Mouse (Mus musculus): ENCODE data around the gene Ahcyl2. TPM values are rescaled to one million over a fixed set of nuclear protein-coding genes. Genes with fewer than 3 reads are reported as not detected.

Gene Ahcyl2
- polyA plus RNA-seq (2011; ENCODE audit: insufficient read length, low read depth, missing spikeins), result 19.8 and 24.0 TPM in 2 replicates

DNA sequence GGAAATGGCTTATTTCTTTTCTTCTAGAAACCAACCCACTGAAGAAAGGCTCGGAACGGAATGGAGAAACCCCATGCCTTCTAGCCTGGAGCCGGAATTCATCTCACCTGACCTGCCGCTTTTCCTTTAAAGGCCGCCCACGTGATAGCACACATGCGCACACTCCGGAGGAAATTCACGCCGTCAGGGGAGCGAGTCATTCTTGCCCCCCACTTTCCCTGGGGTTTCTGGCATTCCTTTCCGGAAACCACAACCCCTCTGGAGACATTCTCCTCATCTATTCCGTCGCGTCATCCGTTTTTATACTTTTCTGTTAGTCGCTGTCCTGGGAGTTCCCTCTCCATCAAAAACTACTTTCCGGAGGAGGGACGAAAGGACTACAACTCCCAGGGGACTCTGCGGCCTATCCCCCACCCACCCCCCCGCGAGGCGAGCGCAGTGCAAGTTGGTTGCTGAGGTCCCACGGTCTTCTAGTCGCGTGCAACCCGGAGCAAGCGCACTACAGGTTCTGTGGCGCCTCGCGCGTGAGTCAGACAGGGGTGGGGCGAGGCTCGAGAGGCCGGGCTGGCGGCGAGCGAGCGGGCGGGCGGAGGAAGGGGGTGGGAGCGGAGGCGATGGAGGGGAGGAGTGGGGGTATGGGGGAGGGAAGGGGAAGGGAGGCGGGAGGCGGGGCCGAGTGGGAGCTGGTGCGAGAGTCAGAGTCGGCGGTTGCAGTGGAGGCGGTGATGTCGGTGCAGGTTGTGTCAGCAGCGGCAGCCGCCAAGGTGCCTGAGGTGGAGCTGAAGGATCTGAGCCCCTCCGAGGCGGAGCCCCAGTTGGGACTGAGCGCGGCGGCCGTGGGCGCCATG lies at the start of gene Ahcyl2:
TSS of gene Ahcyl2 (plus strand) at position 199 of the 848 bp plus-strand sequence.
- Histone ChIP-seq H3K27ac (ENCODE audit: insufficient read depth, low read length) (peak within 1 kb of the TSS; percentile 89), H3K4me1 (ENCODE audit: control insufficient read depth, insufficient read depth, low read length) (no peaks in the 10 kb centered on the region), H3K4me3 (ENCODE audit: insufficient read depth, low read length) (peak within 1 kb of the TSS; percentile 83)
- TF ChIP-seq POLR2A (IDR thresholded peaks at IDR 0.05; ENCODE audit: low read depth, low read length), result peak; percentile 92
- no peak for TF ChIP-seq CTCF (IDR thresholded peaks at IDR 0.05; ENCODE audit: borderline replicate concordance, insufficient read depth, low read length)

DNA sequence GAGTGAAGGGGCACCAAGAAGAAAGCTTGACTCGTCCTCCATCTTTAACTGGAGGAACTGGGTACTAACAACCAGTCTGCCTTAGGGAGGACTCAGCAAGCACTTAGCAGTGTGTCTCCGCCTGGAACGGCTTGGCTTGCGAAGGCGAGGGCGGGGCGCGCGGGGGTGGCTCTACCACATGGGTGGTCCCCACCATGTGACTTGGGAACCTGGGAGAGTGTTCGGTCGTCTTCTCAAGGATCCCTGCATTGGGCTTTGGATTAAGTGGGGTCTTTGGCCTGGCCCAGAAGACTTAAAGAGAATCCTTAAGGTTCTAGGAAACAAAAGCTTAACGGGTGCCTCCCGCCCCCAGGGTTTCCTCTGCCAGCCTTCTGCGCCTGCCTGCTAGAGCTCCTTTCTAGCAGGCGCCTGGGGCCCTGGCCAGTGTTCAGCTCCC lies 48.9 kb upstream of the Ahcyl2 start:
- Histone ChIP-seq H3K4me3 (ENCODE audit: insufficient read depth, low read length) (peak overlapping the region; percentile 26), H3K4me1 (ENCODE audit: control insufficient read depth, insufficient read depth, low read length) (no peaks in the 10 kb centered on the region), H3K27ac (ENCODE audit: insufficient read depth, low read length) (no peak overlapping the region)
- no peak for TF ChIP-seq CTCF (IDR thresholded peaks at IDR 0.05; ENCODE audit: borderline replicate concordance, insufficient read depth, low read length)
- TF ChIP-seq POLR2A (IDR thresholded peaks at IDR 0.05; ENCODE audit: low read depth, low read length), result peak; percentile 39; the same call in 1 of the 2 replicates

DNA sequence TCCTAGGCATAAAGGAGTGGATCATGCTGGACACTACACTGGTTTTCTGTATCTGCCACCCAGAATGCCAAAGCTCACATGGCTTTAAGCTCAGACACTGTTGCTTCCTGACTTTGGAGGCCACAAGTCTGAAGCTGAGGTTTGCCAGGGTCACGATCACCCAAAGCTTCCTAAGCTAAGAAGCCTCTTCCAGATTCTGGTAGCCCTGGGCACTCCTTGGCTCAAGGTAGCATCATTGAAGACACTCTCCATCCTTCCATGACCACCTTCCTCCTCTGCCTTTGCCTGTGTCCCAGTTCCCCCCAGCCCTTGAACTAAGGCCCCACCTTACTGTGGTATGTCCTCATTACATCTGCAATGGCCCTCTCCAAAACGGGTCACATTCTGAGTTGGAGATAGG lies 45.9 kb upstream of the Ahcyl2 start:
- Histone ChIP-seq H3K27ac (ENCODE audit: insufficient read depth, low read length) (no peak overlapping the region), H3K4me1 (ENCODE audit: control insufficient read depth, insufficient read depth, low read length) (no peaks in the 10 kb centered on the region), H3K4me3 (ENCODE audit: insufficient read depth, low read length) (no peak overlapping the region)
- TF ChIP-seq POLR2A (IDR thresholded peaks at IDR 0.05; ENCODE audit: low read depth, low read length), result no peak
- TF ChIP-seq CTCF (IDR thresholded peaks at IDR 0.05; ENCODE audit: borderline replicate concordance, insufficient read depth, low read length), result no peak

DNA sequence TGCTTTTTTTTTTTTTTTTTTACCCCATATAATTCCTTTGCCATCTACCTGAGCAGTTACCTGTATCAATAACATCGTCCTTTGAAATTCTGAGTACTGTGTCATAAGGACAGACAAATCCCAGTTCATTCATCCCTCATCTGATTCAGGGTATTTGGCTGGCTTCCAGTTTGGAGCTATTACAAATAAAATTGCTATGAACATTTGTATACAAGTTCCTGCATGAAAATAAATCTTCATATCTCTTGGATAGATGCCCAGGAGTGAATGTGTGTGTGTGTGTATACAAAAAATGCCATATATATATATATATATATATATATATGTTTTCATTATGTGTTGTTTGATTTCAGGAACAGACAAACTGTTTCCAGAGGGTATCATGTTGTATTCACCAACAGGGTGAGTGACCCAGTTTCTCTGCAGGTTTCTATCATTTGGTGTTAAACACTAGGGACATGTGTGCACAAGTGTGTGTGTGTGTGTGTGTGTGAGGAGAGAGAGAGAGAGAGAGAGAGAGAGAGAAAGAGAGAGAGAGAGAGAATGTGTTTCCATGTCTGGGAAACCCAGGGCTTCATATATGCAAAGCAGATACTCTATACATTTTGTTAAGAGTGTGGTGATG lies 41.1 kb upstream of the Ahcyl2 start:
- Histone ChIP-seq H3K27ac (ENCODE audit: insufficient read depth, low read length) (no peak overlapping the region), H3K4me3 (ENCODE audit: insufficient read depth, low read length) (no peak overlapping the region), H3K4me1 (ENCODE audit: control insufficient read depth, insufficient read depth, low read length) (no peaks in the 10 kb centered on the region)
- no peak for TF ChIP-seq POLR2A (IDR thresholded peaks at IDR 0.05; ENCODE audit: low read depth, low read length)
- no peak for TF ChIP-seq CTCF (IDR thresholded peaks at IDR 0.05; ENCODE audit: borderline replicate concordance, insufficient read depth, low read length)

DNA sequence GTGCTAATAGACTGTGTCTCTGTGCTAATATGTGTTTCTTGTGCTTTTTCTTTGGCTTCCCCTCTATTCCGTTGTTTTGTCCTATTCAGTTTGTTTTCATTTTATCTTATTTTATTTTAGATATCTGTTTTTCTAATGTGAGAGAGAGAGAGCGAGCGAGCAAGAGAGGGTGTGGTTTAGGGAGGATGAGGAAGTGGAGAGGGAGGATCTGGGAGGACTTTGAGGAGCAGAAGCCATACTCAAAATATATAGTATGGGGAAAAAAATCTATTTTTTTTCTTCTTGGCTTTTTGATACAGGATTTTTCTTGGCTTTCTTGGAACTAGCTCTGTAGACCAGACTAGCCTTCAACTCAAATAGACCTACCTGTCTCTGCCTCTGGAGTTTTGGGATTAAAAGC lies 39.8 kb upstream of the Ahcyl2 start:
- Histone ChIP-seq H3K4me3 (ENCODE audit: insufficient read depth, low read length) (no peak overlapping the region), H3K4me1 (ENCODE audit: control insufficient read depth, insufficient read depth, low read length) (no peaks in the 10 kb centered on the region), H3K27ac (ENCODE audit: insufficient read depth, low read length) (no peak overlapping the region)
- TF ChIP-seq POLR2A (IDR thresholded peaks at IDR 0.05; ENCODE audit: low read depth, low read length), result no peak
- TF ChIP-seq CTCF (IDR thresholded peaks at IDR 0.05; ENCODE audit: borderline replicate concordance, insufficient read depth, low read length), result no peak

DNA sequence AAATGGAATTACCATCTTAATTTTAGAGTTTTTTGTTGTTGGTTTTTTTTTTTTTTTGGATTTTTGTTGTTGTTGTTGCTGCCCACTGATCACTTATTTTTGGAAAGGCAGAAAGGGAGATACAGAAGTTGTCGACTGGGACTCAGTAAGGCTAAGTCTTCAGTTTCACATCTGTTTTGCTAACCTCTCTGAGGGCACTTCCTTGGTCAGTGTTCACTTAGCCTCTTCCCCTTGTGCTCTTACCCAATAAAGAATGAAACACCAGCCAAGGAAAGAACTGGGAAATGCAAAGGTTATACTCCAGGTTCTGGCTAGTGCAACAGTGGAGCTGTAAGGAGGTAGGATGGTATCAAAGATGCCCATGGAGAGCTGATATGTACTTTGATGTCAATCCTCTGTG lies 38.3 kb upstream of the Ahcyl2 start:
- Histone ChIP-seq H3K4me3 (ENCODE audit: insufficient read depth, low read length) (no peak overlapping the region), H3K4me1 (ENCODE audit: control insufficient read depth, insufficient read depth, low read length) (no peaks in the 10 kb centered on the region), H3K27ac (ENCODE audit: insufficient read depth, low read length) (no peak overlapping the region)
- TF ChIP-seq CTCF (IDR thresholded peaks at IDR 0.05; ENCODE audit: borderline replicate concordance, insufficient read depth, low read length), result no peak

DNA sequence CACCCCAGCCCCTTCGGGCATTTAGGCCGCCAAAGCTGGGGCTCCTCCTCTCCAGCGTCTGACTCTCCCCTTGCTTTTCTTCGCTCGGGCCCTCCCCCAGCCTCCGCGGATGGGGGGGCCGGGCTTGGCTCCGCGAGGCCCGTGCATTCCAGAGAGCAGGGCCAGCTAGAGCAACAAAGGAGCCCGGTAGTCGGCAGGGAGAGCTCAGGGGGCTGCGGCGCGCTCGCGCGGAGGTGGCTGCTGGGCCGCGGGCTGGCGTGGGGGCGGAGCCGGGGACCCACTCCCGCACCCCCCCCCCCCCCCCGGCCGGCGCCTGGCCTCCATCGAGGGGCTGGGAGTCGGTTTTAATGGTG lies 32.5 kb upstream of the Ahcyl2 start, which contains the start of gene Smo:
TSS of gene Smo (plus strand) at position 168 of the 353 bp plus-strand sequence.
- TF ChIP-seq POLR2A (IDR thresholded peaks at IDR 0.05; ENCODE audit: low read depth, low read length), result peak; percentile 81
- no peak for TF ChIP-seq CTCF (IDR thresholded peaks at IDR 0.05; ENCODE audit: borderline replicate concordance, insufficient read depth, low read length)
- H3K4me1 ChIP-seq (ENCODE audit: control insufficient read depth, insufficient read depth, low read length), result peaks cover 3% of the 10 kb centered on the region; the same call in 1 of the 2 replicates
- peak within 1 kb of the TSS; percentile 80 for H3K27ac ChIP-seq (ENCODE audit: insufficient read depth, low read length)
- H3K4me3 ChIP-seq (ENCODE audit: insufficient read depth, low read length), result peak within 1 kb of the TSS; percentile 95

DNA sequence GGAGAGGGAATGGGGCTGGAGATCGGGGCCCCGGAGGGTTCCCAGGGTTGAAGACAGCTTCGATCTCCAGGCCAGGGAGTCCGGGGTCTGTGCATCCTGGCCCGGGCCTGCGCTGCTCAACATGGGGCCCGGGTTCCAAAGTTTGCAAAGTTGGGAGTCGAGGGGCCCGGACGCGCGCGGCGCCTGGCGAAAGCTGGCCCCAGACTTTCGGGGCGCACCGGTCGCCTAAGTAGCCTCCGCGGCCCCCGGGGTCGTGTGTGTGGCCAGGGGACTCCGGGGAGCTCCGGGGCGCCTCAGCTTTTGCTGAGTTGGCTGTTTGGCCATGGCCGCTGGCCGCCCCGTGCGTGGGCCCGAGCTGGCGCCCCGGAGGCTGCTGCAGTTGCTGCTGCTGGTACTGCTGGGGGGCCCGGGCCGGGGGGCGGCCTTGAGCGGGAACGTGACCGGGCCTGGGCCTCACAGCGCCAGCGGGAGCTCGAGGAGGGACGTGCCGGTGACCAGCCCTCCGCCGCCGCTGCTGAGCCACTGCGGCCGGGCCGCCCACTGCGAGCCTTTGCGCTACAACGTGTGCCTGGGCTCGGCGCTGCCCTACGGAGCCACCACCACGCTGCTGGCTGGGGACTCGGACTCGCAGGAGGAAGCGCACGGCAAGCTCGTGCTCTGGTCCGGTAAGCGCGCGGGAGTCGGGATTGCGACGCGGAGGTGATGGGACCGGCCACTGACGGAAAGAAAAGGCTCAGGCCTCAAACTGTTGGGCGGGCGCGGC lies 31.9 kb upstream of the Ahcyl2 start:
- TF ChIP-seq CTCF (IDR thresholded peaks at IDR 0.05; ENCODE audit: borderline replicate concordance, insufficient read depth, low read length) (no peak), POLR2A (IDR thresholded peaks at IDR 0.05; ENCODE audit: low read depth, low read length) (peak; percentile 62)
- Histone ChIP-seq H3K4me3 (ENCODE audit: insufficient read depth, low read length) (peak overlapping the region; percentile 95), H3K27ac (ENCODE audit: insufficient read depth, low read length) (peak overlapping the region; percentile 80), H3K4me1 (ENCODE audit: control insufficient read depth, insufficient read depth, low read length) (peaks cover 3% of the 10 kb centered on the region; the same call in 1 of the 2 replicates)

DNA sequence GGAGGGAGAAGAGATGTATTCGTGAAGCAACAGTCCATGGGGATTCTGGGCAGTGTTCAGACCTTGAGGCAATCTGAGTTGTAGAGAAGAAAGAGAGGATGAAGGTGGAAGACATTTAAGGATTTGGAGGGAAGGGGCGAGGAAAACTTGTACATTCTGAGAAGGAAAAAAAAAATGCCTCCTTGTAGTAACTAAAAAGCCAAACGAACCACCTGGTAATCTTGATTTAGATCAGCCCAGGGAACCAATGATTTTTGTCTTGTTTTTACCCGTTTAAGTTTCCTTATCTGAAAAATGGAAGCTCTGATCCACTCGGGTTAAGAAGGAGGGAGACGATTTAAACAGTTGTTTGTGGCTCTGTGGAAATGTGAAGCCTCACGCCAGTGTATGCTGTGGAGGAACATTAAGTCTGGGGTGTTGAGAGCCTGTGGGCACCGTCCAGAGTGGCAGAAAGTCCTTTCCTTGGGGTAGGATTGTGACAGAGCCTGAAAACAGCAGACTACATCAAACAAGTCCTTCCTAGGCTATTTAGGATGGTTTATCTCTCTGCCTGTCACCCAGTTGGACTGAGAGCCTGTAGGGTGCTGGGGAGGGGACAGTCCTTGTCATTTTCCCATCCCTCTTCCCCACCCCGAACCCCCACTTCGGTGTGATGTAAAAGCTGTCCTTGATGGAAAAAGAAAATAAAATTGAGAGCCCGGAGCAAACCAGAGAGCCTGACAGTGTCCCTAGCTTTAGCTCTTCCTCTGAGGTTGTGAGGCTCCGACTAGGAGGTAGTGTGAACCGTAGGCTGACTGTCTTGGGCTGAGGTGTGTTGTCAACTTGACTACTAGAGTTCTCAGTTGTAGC lies 31.0 kb upstream of the Ahcyl2 start:
- H3K27ac ChIP-seq (ENCODE audit: insufficient read depth, low read length), result peak overlapping the region; percentile 80
- peak overlapping the region; percentile 95 for H3K4me3 ChIP-seq (ENCODE audit: insufficient read depth, low read length)
- peaks cover 3% of the 10 kb centered on the region; the same call in 1 of the 2 replicates for H3K4me1 ChIP-seq (ENCODE audit: control insufficient read depth, insufficient read depth, low read length)
- TF ChIP-seq POLR2A (IDR thresholded peaks at IDR 0.05; ENCODE audit: low read depth, low read length), result no peak
- no peak for TF ChIP-seq CTCF (IDR thresholded peaks at IDR 0.05; ENCODE audit: borderline replicate concordance, insufficient read depth, low read length)
